ENCODE assay signal across 21 mouse cellular contexts in genomic region chr4:44963156-44963555, GRCm38 (mm10).
"Had no signal": no experiment of that assay in that cellular context is flagged by ENCODE, and none has a peak within 500 bp of the region (broad histone marks: within the 10 kb centered on the region; RNA-seq: fewer than 3 reads in every experiment).

No protein-coding gene starts in this region.

- DNase-seq: gastrocnemius, adult 2 months; gastrocnemius, postnatal 10 days; gastrocnemius, postnatal 25 days; heart, adult 18-20 months; heart, postnatal 14 days; heart, postnatal 36 days; kidney, postnatal 14 days; layer of hippocampus, adult 9-11 months; layer of hippocampus, postnatal 36 days; left cerebral cortex, postnatal 4 days had no signal

- H3K9ac ChIP-seq: heart, embryonic 13.5 days; heart, embryonic 15.5 days; hindbrain, embryonic 13.5 days; hindbrain, embryonic 15.5 days; limb, embryonic 13.5 days; limb, embryonic 15.5 days; liver, embryonic 12.5 days; liver, embryonic 14.5 days had no signal

- H3K36me3 ChIP-seq: heart, embryonic 13.5 days; heart, embryonic 15.5 days; hindbrain, embryonic 13.5 days; hindbrain, embryonic 15.5 days; limb, embryonic 13.5 days; limb, embryonic 15.5 days; liver, embryonic 12.5 days had no signal

- H3K4me2 ChIP-seq: heart, embryonic 11.5 days; heart, embryonic 13.5 days; heart, embryonic 15.5 days; hindbrain, embryonic 13.5 days; hindbrain, embryonic 15.5 days; limb, embryonic 13.5 days; limb, embryonic 15.5 days; liver, embryonic 12.5 days had no signal

- ATAC-seq: hindbrain, postnatal 0 days; intestine, embryonic 16.5 days; liver, embryonic 12.5 days had no signal

- H3K9me3 ChIP-seq: heart, embryonic 13.5 days; heart, embryonic 15.5 days; hindbrain, embryonic 13.5 days; hindbrain, embryonic 15.5 days; limb, embryonic 15.5 days; liver, embryonic 12.5 days had no signal

- H3K4me3 ChIP-seq: gastrocnemius, adult 2 months; heart, embryonic 13.5 days; heart, embryonic 15.5 days; hindbrain, embryonic 13.5 days; hindbrain, embryonic 15.5 days; limb, embryonic 13.5 days; limb, embryonic 15.5 days; liver, embryonic 12.5 days had no signal

- H3K27me3 ChIP-seq: heart, embryonic 13.5 days; heart, embryonic 15.5 days; hindbrain, embryonic 13.5 days; hindbrain, embryonic 15.5 days; limb, embryonic 13.5 days; limb, embryonic 15.5 days had no signal

- H3K27ac ChIP-seq: gastrocnemius, adult 2 months; heart, embryonic 13.5 days; heart, embryonic 15.5 days; hindbrain, embryonic 13.5 days; hindbrain, embryonic 15.5 days; hindbrain, postnatal 0 days; limb, embryonic 13.5 days; limb, embryonic 15.5 days; liver, embryonic 12.5 days; liver, embryonic 14.5 days had no signal

- H3K4me1 ChIP-seq: heart, embryonic 13.5 days; heart, embryonic 15.5 days; hindbrain, embryonic 13.5 days; hindbrain, embryonic 15.5 days; limb, embryonic 13.5 days; limb, embryonic 15.5 days; liver, embryonic 12.5 days had no signal
